Mouse (Mus musculus): ENCODE data around the gene H2-DMa.

Gene H2-DMa

GRCm38 (mm10) chr17:34087386-34087785 is 32.0 kb upstream of the H2-DMa start:
- Histone ChIP-seq H3K27me3 (ENCODE audit: insufficient read depth, low read length) (peaks cover 21% of the 10 kb centered on the region), H3K36me3 (ENCODE audit: insufficient read depth, low read length) (no peaks in the 10 kb centered on the region), H3K4me1 (replicated peaks; ENCODE audit: low read depth, low read length) (peaks cover 70% of the 10 kb centered on the region), H3K9me3 (ENCODE audit: low read length) (no peaks in the 10 kb centered on the region), H3K4me3 (replicated peaks; ENCODE audit: low read length) (no peak overlapping the region)
- TF ChIP-seq CTCF (conservative IDR thresholded peaks at IDR 0.05; ENCODE audit: low read length) (no peak), NANOG (IDR thresholded peaks at IDR 0.05; ENCODE audit: borderline replicate concordance, low read length) (no peak), POU5F1 (IDR thresholded peaks at IDR 0.05; ENCODE audit: borderline replicate concordance, low read length) (no peak)

- no peaks in the 10 kb centered on the region for H3K9me3 ChIP-seq (ENCODE audit: low read length)
Observed at GRCm38 (mm10) chr17:34088124-34088523, 31.2 kb upstream of the H2-DMa start.

GRCm38 (mm10) chr17:34090923-34091322 is 28.4 kb upstream of the H2-DMa start:
- Histone ChIP-seq H3K27me3 (ENCODE audit: insufficient read depth, low read length) (peaks cover 12% of the 10 kb centered on the region), H3K4me1 (replicated peaks; ENCODE audit: low read depth, low read length) (peaks cover 52% of the 10 kb centered on the region), H3K4me3 (replicated peaks; ENCODE audit: low read length) (peak overlapping the region; percentile 32; the same call in 1 of the 2 replicates), H3K9me3 (ENCODE audit: low read length) (peaks cover 13% of the 10 kb centered on the region), H3K36me3 (ENCODE audit: insufficient read depth, low read length) (no peaks in the 10 kb centered on the region)
- TF ChIP-seq POU5F1 (IDR thresholded peaks at IDR 0.05; ENCODE audit: borderline replicate concordance, low read length) (no peak), CTCF (conservative IDR thresholded peaks at IDR 0.05; ENCODE audit: low read length) (peak; percentile 65), NANOG (IDR thresholded peaks at IDR 0.05; ENCODE audit: borderline replicate concordance, low read length) (no peak)

More at GRCm38 (mm10) chr17:34088124-34088523, 31.2 kb upstream of the H2-DMa start:
- TF ChIP-seq POU5F1 (IDR thresholded peaks at IDR 0.05; ENCODE audit: borderline replicate concordance, low read length) = no peak
- TF ChIP-seq NANOG (IDR thresholded peaks at IDR 0.05; ENCODE audit: borderline replicate concordance, low read length) = no peak
- no peak for TF ChIP-seq CTCF (conservative IDR thresholded peaks at IDR 0.05; ENCODE audit: low read length)
- peaks cover 21% of the 10 kb centered on the region for H3K27me3 ChIP-seq (ENCODE audit: insufficient read depth, low read length)
- peaks cover 70% of the 10 kb centered on the region for H3K4me1 ChIP-seq (replicated peaks; ENCODE audit: low read depth, low read length)
- no peak overlapping the region for H3K4me3 ChIP-seq (replicated peaks; ENCODE audit: low read length)
- H3K36me3 ChIP-seq (ENCODE audit: insufficient read depth, low read length) = no peaks in the 10 kb centered on the region

- Histone ChIP-seq H3K4me1 (replicated peaks; ENCODE audit: low read depth, low read length) (peaks cover 46% of the 10 kb centered on the region), H3K27me3 (ENCODE audit: insufficient read depth, low read length) (peaks cover 7% of the 10 kb centered on the region; the same call in 1 of the 2 replicates), H3K36me3 (ENCODE audit: insufficient read depth, low read length) (no peaks in the 10 kb centered on the region), H3K4me3 (replicated peaks; ENCODE audit: low read length) (peak within 1 kb of the TSS; percentile 32; the same call in 1 of the 2 replicates), H3K9me3 (ENCODE audit: low read length) (peaks cover 13% of the 10 kb centered on the region)
- TF ChIP-seq CTCF (conservative IDR thresholded peaks at IDR 0.05; ENCODE audit: low read length) (no peak), POU5F1 (IDR thresholded peaks at IDR 0.05; ENCODE audit: borderline replicate concordance, low read length) (no peak), NANOG (IDR thresholded peaks at IDR 0.05; ENCODE audit: borderline replicate concordance, low read length) (no peak)
Observed at GRCm38 (mm10) chr17:34092197-34092875, 27.0 kb upstream of the H2-DMa start, which contains the start of gene H2-Oa. H2-Oa (plus strand) TSS chr17:34092340.

- Histone ChIP-seq H3K9me3 (ENCODE audit: low read length) (peaks cover 13% of the 10 kb centered on the region), H3K27me3 (ENCODE audit: insufficient read depth, low read length) (peaks cover 7% of the 10 kb centered on the region; the same call in 1 of the 2 replicates), H3K36me3 (ENCODE audit: insufficient read depth, low read length) (no peaks in the 10 kb centered on the region), H3K4me1 (replicated peaks; ENCODE audit: low read depth, low read length) (peaks cover 41% of the 10 kb centered on the region), H3K4me3 (replicated peaks; ENCODE audit: low read length) (0 out of 2 replicates have a peak overlapping the region, but pooled peaks have one; percentile 10)
- TF ChIP-seq POU5F1 (IDR thresholded peaks at IDR 0.05; ENCODE audit: borderline replicate concordance, low read length) (no peak), NANOG (IDR thresholded peaks at IDR 0.05; ENCODE audit: borderline replicate concordance, low read length) (no peak), CTCF (conservative IDR thresholded peaks at IDR 0.05; ENCODE audit: low read length) (no peak)
Observed at GRCm38 (mm10) chr17:34093199-34093874, 26.0 kb upstream of the H2-DMa start.

- Histone ChIP-seq H3K27me3 (ENCODE audit: insufficient read depth, low read length) (peaks cover 7% of the 10 kb centered on the region; the same call in 1 of the 2 replicates), H3K9me3 (ENCODE audit: low read length) (peaks cover 13% of the 10 kb centered on the region), H3K36me3 (ENCODE audit: insufficient read depth, low read length) (no peaks in the 10 kb centered on the region), H3K4me1 (replicated peaks; ENCODE audit: low read depth, low read length) (peaks cover 48% of the 10 kb centered on the region), H3K4me3 (replicated peaks; ENCODE audit: low read length) (no peak overlapping the region)
- no peak for TF ChIP-seq POU5F1 (IDR thresholded peaks at IDR 0.05; ENCODE audit: borderline replicate concordance, low read length)
- no peak for TF ChIP-seq CTCF (conservative IDR thresholded peaks at IDR 0.05; ENCODE audit: low read length)
- TF ChIP-seq NANOG (IDR thresholded peaks at IDR 0.05; ENCODE audit: borderline replicate concordance, low read length) = no peak
Observed at GRCm38 (mm10) chr17:34094283-34095035, 24.9 kb upstream of the H2-DMa start.

- peaks cover 24% of the 10 kb centered on the region for H3K27me3 ChIP-seq (ENCODE audit: insufficient read depth, low read length)
- peaks cover 13% of the 10 kb centered on the region for H3K9me3 ChIP-seq (ENCODE audit: low read length)
- no peaks in the 10 kb centered on the region for H3K36me3 ChIP-seq (ENCODE audit: insufficient read depth, low read length)
- no peak overlapping the region for H3K4me3 ChIP-seq (replicated peaks; ENCODE audit: low read length)
- H3K4me1 ChIP-seq (replicated peaks; ENCODE audit: low read depth, low read length) = peaks cover 43% of the 10 kb centered on the region
- TF ChIP-seq CTCF (conservative IDR thresholded peaks at IDR 0.05; ENCODE audit: low read length) = no peak
- TF ChIP-seq NANOG (IDR thresholded peaks at IDR 0.05; ENCODE audit: borderline replicate concordance, low read length) = no peak
- TF ChIP-seq POU5F1 (IDR thresholded peaks at IDR 0.05; ENCODE audit: borderline replicate concordance, low read length) = no peak
Observed at GRCm38 (mm10) chr17:34096497-34097010, 22.8 kb upstream of the H2-DMa start.
